24 mouse cellular contexts compared by ENCODE assay signal in the genomic region with DNA sequence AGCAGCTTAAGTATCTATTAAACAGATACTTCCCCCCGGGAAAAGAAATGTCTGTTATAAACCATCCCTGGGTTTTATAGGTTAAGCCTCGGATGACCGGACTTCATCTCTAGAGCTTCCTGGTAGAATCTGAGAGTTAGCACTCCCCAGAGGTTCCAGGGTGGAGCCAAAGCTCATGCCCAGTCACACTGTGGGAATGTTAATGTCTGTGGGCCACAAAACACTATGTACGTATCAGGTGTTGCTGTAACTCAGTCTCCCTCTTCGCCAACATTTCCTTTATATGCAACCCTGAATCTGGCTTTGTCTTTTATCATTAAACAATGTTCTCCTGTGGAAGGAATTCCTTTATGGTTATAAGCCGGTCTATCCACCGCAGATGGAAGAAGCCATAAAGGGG.
DNase-seq lines count a peak whose midpoint lies in the region; ATAC-seq and TF ChIP-seq lines count a peak whose summit lies in the region.
"Had no signal": no experiment of that assay in that cellular context is flagged by ENCODE, and none has a peak within 500 bp of the region (broad histone marks: within the 10 kb centered on the region; RNA-seq: fewer than 3 reads in every experiment).

No protein-coding gene starts in this region.

- H3K9ac ChIP-seq in embryonic facial prominence, embryonic 14.5 days (ENCODE audit: low read depth, low read length): no peak overlapping the region
- H3K9ac ChIP-seq: embryonic facial prominence, embryonic 12.5 days; forebrain, embryonic 13.5 days; forebrain, embryonic 15.5 days; forebrain, postnatal 0 days had no signal

- WGBS in embryonic facial prominence, embryonic 14.5 days: 80% methylated on average over 7 of the region's 7 CpGs
- 90% methylated on average over 7 of the region's 7 CpGs for WGBS in embryonic facial prominence, embryonic 10.5 days
- 90% methylated on average over 7 of the region's 7 CpGs for WGBS in heart, embryonic 10.5 days

- H3K4me3 ChIP-seq in embryonic facial prominence, embryonic 14.5 days (ENCODE audit: low read depth, low read length): no peak overlapping the region
- H3K4me3 ChIP-seq in embryonic facial prominence, embryonic 10.5 days: no peak overlapping the region
- no peak overlapping the region for H3K4me3 ChIP-seq in heart, embryonic 10.5 days
- H3K4me3 ChIP-seq in left cerebral cortex, adult 2 months: no peak overlapping the region
- H3K4me3 ChIP-seq: embryonic facial prominence, embryonic 12.5 days; forebrain, embryonic 13.5 days; forebrain, embryonic 15.5 days had no signal

- no peaks in the 10 kb centered on the region for H3K36me3 ChIP-seq in embryonic facial prominence, embryonic 14.5 days (ENCODE audit: control insufficient read depth, insufficient read depth, low read length)
- no peaks in the 10 kb centered on the region for H3K36me3 ChIP-seq in embryonic facial prominence, embryonic 10.5 days (replicated peaks)
- no peaks in the 10 kb centered on the region for H3K36me3 ChIP-seq in heart, embryonic 10.5 days
- H3K36me3 ChIP-seq: embryonic facial prominence, embryonic 12.5 days; forebrain, embryonic 15.5 days; G1E had no signal

- ATAC-seq in embryonic facial prominence, embryonic 14.5 days (ENCODE audit: low read depth): peak; percentile 74; the same call in 1 of the 2 replicates
- ATAC-seq: activated CD4-positive, CD25-positive, alpha-beta regulatory T cell, adult 4 months; CD4-positive, CD25-positive, alpha-beta regulatory T cell, adult 4 months; forebrain, embryonic 13.5 days; forebrain, postnatal 0 days; Patski had no signal

- no peak overlapping the region for H3K27ac ChIP-seq in embryonic facial prominence, embryonic 14.5 days (replicated peaks; ENCODE audit: low read depth, low read length)
- H3K27ac ChIP-seq in embryonic facial prominence, embryonic 10.5 days (replicated peaks): no peak overlapping the region
- H3K27ac ChIP-seq in heart, embryonic 10.5 days: no peak overlapping the region
- H3K27ac ChIP-seq in left cerebral cortex, adult 2 months: peak overlapping the region; percentile 86
- H3K27ac ChIP-seq: embryonic facial prominence, embryonic 12.5 days; forebrain, embryonic 13.5 days; forebrain, embryonic 15.5 days had no signal

- intact Hi-C loops in left cerebral cortex, adult 2 months (cut with DNase I): loop anchor here (2.0 to 10.0 kb wide), 5 partner anchors 87 to 415 kb away; no protein-coding TSS in a partner anchor

- no peak for TF ChIP-seq CTCF in left cerebral cortex, adult 2 months (IDR thresholded peaks at IDR 0.05)

- no peaks in the 10 kb centered on the region for H3K9me3 ChIP-seq in embryonic facial prominence, embryonic 14.5 days (ENCODE audit: control insufficient read depth, low read length)
- H3K9me3 ChIP-seq in embryonic facial prominence, embryonic 10.5 days: no peaks in the 10 kb centered on the region
- no peaks in the 10 kb centered on the region for H3K9me3 ChIP-seq in heart, embryonic 10.5 days
- H3K9me3 ChIP-seq: embryonic facial prominence, embryonic 12.5 days; forebrain, embryonic 13.5 days; forebrain, embryonic 15.5 days had no signal

- no peak overlapping the region for H3K4me2 ChIP-seq in embryonic facial prominence, embryonic 14.5 days (ENCODE audit: low read depth, low read length)
- H3K4me2 ChIP-seq: embryonic facial prominence, embryonic 12.5 days; forebrain, embryonic 13.5 days; forebrain, embryonic 15.5 days had no signal

- H3K4me1 ChIP-seq in embryonic facial prominence, embryonic 14.5 days (ENCODE audit: control insufficient read depth, insufficient read depth, low read length): no peaks in the 10 kb centered on the region
- H3K4me1 ChIP-seq in embryonic facial prominence, embryonic 10.5 days: no peaks in the 10 kb centered on the region
- peaks cover 3% of the 10 kb centered on the region; the same call in 1 of the 2 replicates for H3K4me1 ChIP-seq in heart, embryonic 10.5 days
- H3K4me1 ChIP-seq: embryonic facial prominence, embryonic 12.5 days had no signal

- no peaks in the 10 kb centered on the region for H3K27me3 ChIP-seq in embryonic facial prominence, embryonic 14.5 days (replicated peaks; ENCODE audit: control insufficient read depth, insufficient read depth, low read length)
- H3K27me3 ChIP-seq in embryonic facial prominence, embryonic 10.5 days (replicated peaks; ENCODE audit: low read depth, poor library complexity, severe bottlenecking): no peaks in the 10 kb centered on the region
- no peaks in the 10 kb centered on the region for H3K27me3 ChIP-seq in heart, embryonic 10.5 days (ENCODE audit: insufficient read depth, poor library complexity, severe bottlenecking)
- H3K27me3 ChIP-seq: CH12.LX; embryonic facial prominence, embryonic 12.5 days; forebrain, embryonic 13.5 days; forebrain, embryonic 15.5 days; Patski had no signal

- peak; percentile 27 for DNase-seq in embryonic facial prominence, embryonic 14.5 days (ENCODE audit: low spot score)
- DNase-seq in embryonic facial prominence, embryonic 10.5 days (ENCODE audit: low spot score): no peak
- peak; percentile 3 for DNase-seq in heart, embryonic 10.5 days (ENCODE audit: low spot score)
- DNase-seq in heart, adult 18-20 months: no peak
- no peak for DNase-seq in left cerebral cortex, adult 2 months (ENCODE audit: extremely low spot score in 1 of 2, low spot score in 2 of 2)
- no peak for DNase-seq in left cerebral cortex, adult 11 months (ENCODE audit: low spot score)
- DNase-seq in cerebellum, adult 11 months: no peak
- DNase-seq: adrenal gland, adult 8-10 months; adrenal gland, postnatal 14 days; adrenal gland, postnatal 36 days; B cell, adult 2 months; cerebellum, adult 18-20 months; cerebellum, adult 8-10 months; cerebellum, adult 9-11 months; cerebellum, postnatal 36 days; forebrain, postnatal 0 days had no signal

Comparison
In these comparisons a context has a peak if more than half of its experiments do, and no peak if none do; other contexts are left out.
1. DNase-seq: peak in embryonic facial prominence, embryonic 14.5 days (single experiment) and heart, embryonic 10.5 days (single experiment); none in embryonic facial prominence, embryonic 10.5 days (single experiment), heart, adult 18-20 months (0 of 2), left cerebral cortex, adult 2 months (0 of 2), left cerebral cortex, adult 11 months (single experiment) and cerebellum, adult 11 months (single experiment).